Comparison of ENCODE assay signal across 10 mouse cellular contexts in genomic region chr19:23147026-23147966, GRCm38 (mm10). TPM values are rescaled to one million over a fixed set of nuclear protein-coding genes. Genes with fewer than 3 reads are reported as not detected.
DNase-seq lines count a peak whose midpoint lies in the region; ATAC-seq lines count a peak whose summit lies in the region.
"Had no signal": no experiment of that assay in that cellular context is flagged by ENCODE, and none has a peak within 500 bp of the region (broad histone marks: within the 10 kb centered on the region; RNA-seq: fewer than 3 reads in every experiment).

No protein-coding gene starts in this region.

- DNase-seq in adrenal gland, adult 2 months: peak; percentile 56
- no peak for DNase-seq in adrenal gland, postnatal 4 days (ENCODE audit: low spot score in 2 of 2)
- peak; percentile 44 for DNase-seq in kidney, adult 11 months
- DNase-seq in Muller cell, postnatal 12 days (ENCODE audit: inconsistent ontology term): peak; percentile 65
- peak; percentile 56 to 66 for DNase-seq in kidney, postnatal 25 days
- DNase-seq: adrenal gland, adult 8-10 months had no signal

- WGBS in kidney, embryonic 16.5 days: 46% methylated on average over 15 of the region's 15 CpGs

- no peak overlapping the region for H3K4me3 ChIP-seq in kidney, embryonic 16.5 days (ENCODE audit: low read length)
- H3K4me3 ChIP-seq: embryonic facial prominence, embryonic 13.5 days had no signal

- H3K4me2 ChIP-seq in kidney, embryonic 16.5 days (replicated peaks; ENCODE audit: low read depth, low read length): no peak overlapping the region
- H3K4me2 ChIP-seq: embryonic facial prominence, embryonic 13.5 days had no signal

- H3K4me1 ChIP-seq in kidney, embryonic 16.5 days (ENCODE audit: insufficient read depth, low read length): peaks cover 15% of the 10 kb centered on the region

- no peak for ATAC-seq in kidney, embryonic 16.5 days (ENCODE audit: low FRiP score, low TSS enrichment)
- ATAC-seq in activated CD4-positive, CD25-positive, alpha-beta regulatory T cell, adult 4 months: no peak
- ATAC-seq in megakaryocyte progenitor cell, adult 5-6 weeks (replicated peaks; ENCODE audit: poor library complexity): no peak

- no peaks in the 10 kb centered on the region for H3K27me3 ChIP-seq in kidney, embryonic 16.5 days (ENCODE audit: insufficient read depth, low read length)

- no peaks in the 10 kb centered on the region for H3K9me3 ChIP-seq in kidney, embryonic 16.5 days (ENCODE audit: low read length)
- H3K9me3 ChIP-seq: embryonic facial prominence, embryonic 13.5 days had no signal

- no peak overlapping the region for H3K27ac ChIP-seq in kidney, embryonic 16.5 days (ENCODE audit: low read length)
- H3K27ac ChIP-seq: embryonic facial prominence, embryonic 13.5 days had no signal

- H3K9ac ChIP-seq in kidney, embryonic 16.5 days (replicated peaks; ENCODE audit: low read length): no peak overlapping the region
- H3K9ac ChIP-seq: embryonic facial prominence, embryonic 13.5 days had no signal

- H3K36me3 ChIP-seq in kidney, embryonic 16.5 days (ENCODE audit: insufficient read depth, low read length): no peaks in the 10 kb centered on the region
- H3K36me3 ChIP-seq: embryonic facial prominence, embryonic 13.5 days had no signal

RNA-seq across cellular contexts. Expression of gene Klf9, which starts 6.3 kb away (rescaled TPM):
- 10 to 100 TPM; 75.8 to 85.6 TPM for total RNA-seq in adrenal gland, adult 2 months (2021)
- polyA plus RNA-seq in adrenal gland, adult 2 months (2012; rRNA removed): 64.4 and 66.5 TPM in 2 replicates
- total RNA-seq in adrenal gland, postnatal 4 days (2021): 10 to 100 TPM; 44.4 to 51.1 TPM
- 5.8 and 6.5 TPM in 2 replicates for polyA plus RNA-seq in kidney, embryonic 16.5 days (2015; fragmentation: Nextera tagmentation; extraction: Ambion mirVana)
- 1 to 10 TPM; 1.7 to 2.8 TPM for polyA plus RNA-seq in activated CD4-positive, CD25-positive, alpha-beta regulatory T cell, adult 4 months (2017; shearing (Covaris generic))
- total RNA-seq in megakaryocyte progenitor cell, adult 5-6 weeks (2015): 19.0 and 20.1 TPM in 2 replicates
- total RNA-seq in megakaryocyte progenitor cell, adult 5-6 weeks (2017): 13.3 and 16.0 TPM in 2 replicates

Comparison
In these comparisons a context has a peak if more than half of its experiments do, and no peak if none do; other contexts are left out.
1. DNase-seq: peak in adrenal gland, adult 2 months (single experiment), kidney, adult 11 months (single experiment), Muller cell, postnatal 12 days (single experiment) and kidney, postnatal 25 days (2 of 2); none in adrenal gland, postnatal 4 days (0 of 2).